Mouse (Mus musculus) kidney, adult 2 months (tissue): ENCODE measurements at regions not wholly inside any gene's neighbourhood (a gene's known extent, or its start where the extent isn't known, plus 50 kb on each side); places are given as distances from the start of the nearest gene placed in this dataset.

Source experiments
- CTCF ChIP-seq: fragments of 200-500 bp; conservative IDR thresholded peaks from 2 replicates; pipeline ENCODE4 v1.5.1; 2011; ENCODE audit warnings: low read depth, mild to moderate bottlenecking, control low read depth, low read length, moderate library complexity, mixed read lengths; ENCODE audit not compliant: insufficient read depth, insufficient read length
- POLR2A ChIP-seq: fragments of 200-500 bp; IDR thresholded peaks from one replicate; pipeline ENCODE4 v1.6.1; 2011; ENCODE audit warnings: low read depth, low read length, control low read depth

GRCm38 (mm10) chr16:50753046-50753445, 162.1 kb upstream of the Ccdc54 start:
- TF ChIP-seq CTCF: no peak
- TF ChIP-seq POLR2A: no peak
